24 mouse cellular contexts compared by ENCODE assay signal in the genomic region with DNA sequence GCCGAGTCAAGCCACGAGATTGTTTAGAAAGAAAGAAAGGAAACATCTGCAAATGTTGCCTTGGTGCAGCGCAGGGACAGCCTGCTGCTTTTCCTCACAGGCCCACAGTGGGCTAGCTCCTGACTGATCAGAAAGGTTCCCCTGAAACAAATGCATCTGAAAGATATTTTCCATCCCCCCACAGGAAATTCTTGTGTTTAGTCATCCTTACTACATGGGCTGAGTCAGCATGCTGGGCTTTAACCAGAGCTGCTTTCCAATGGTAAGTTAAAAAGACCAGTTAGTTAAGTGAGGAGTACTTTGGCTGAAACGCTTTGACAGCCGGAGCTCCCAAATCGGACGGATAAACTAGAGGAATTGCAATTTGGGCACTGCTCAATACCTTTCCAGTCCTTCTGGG.
A peak's percentile ranks its signal among the peaks of the same experiment; 100 is the strongest.
DNase-seq lines count a peak whose midpoint lies in the region; TF ChIP-seq lines count a peak whose summit lies in the region.
"Had no signal": no experiment of that assay in that cellular context is flagged by ENCODE, and none has a peak within 500 bp of the region (broad histone marks: within the 10 kb centered on the region; RNA-seq: fewer than 3 reads in every experiment).

No protein-coding gene starts in this region.

- dilution Hi-C loops in CH12.LX (cut with MboI; ENCODE audit: extremely low pct_ligation_motif_present, extremely low pct_unique_long_range_greater_than_20kb, low sequenced_read_pairs) = no loop called here

- no peak overlapping the region for H3K27ac ChIP-seq in CH12.LX (ENCODE audit: insufficient read depth, low read depth)
- H3K27ac ChIP-seq in thymus, adult 2 months (ENCODE audit: control insufficient read depth, insufficient read depth, low read length) = no peak overlapping the region
- H3K27ac ChIP-seq: forebrain, embryonic 15.5 days; heart, embryonic 10.5 days; hindbrain, embryonic 14.5 days; limb, embryonic 15.5 days; liver, embryonic 14.5 days; midbrain, embryonic 13.5 days had no signal

- TF ChIP-seq RAD21 in CH12.LX (IDR thresholded peaks at IDR 0.05; ENCODE audit: low read depth, low read length) = no peak

- no peaks in the 10 kb centered on the region for H3K9me3 ChIP-seq in CH12.LX (replicated peaks; ENCODE audit: low read length)
- H3K9me3 ChIP-seq: forebrain, embryonic 15.5 days; heart, embryonic 10.5 days; limb, embryonic 15.5 days; megakaryocyte, embryonic 14.5 days; midbrain, embryonic 13.5 days had no signal

- in situ Hi-C loops in CH12.LX (cut with MboI; ENCODE audit: low pct_ligation_motif_present, low pct_unique_long_range_greater_than_20kb, low sequenced_read_pairs) = no loop called here

- H3K4me2 ChIP-seq in CH12.LX (ENCODE audit: insufficient read depth, low read depth, poor library complexity, severe bottlenecking) = no peak overlapping the region
- H3K4me2 ChIP-seq in myocyte (ENCODE audit: low read depth) = peak overlapping the region; percentile 80
- H3K4me2 ChIP-seq: forebrain, embryonic 15.5 days; hindbrain, embryonic 14.5 days; limb, embryonic 15.5 days; lung, embryonic 14.5 days; midbrain, embryonic 13.5 days had no signal

- no peak for TF ChIP-seq CTCF in CH12.LX (conservative IDR thresholded peaks at IDR 0.05 in 1 of 2, IDR thresholded peaks at IDR 0.05 in 1 of 2; ENCODE audit: low read depth in 2 of 2, low read length in 2 of 2)
- TF ChIP-seq CTCF in thymus, adult 2 months (IDR thresholded peaks at IDR 0.05; ENCODE audit: borderline replicate concordance, control insufficient read depth, extremely low read depth, insufficient read depth, low read length, poor library complexity) = no peak

- no peak overlapping the region for H3ac ChIP-seq in myocyte (ENCODE audit: control insufficient read depth, insufficient read length)

- H3K27me3 ChIP-seq in CH12.LX (replicated peaks) = no peaks in the 10 kb centered on the region
- H3K27me3 ChIP-seq in myocyte (ENCODE audit: control insufficient read depth, insufficient read depth, insufficient read length) = no peaks in the 10 kb centered on the region
- no peaks in the 10 kb centered on the region for H3K27me3 ChIP-seq in thymus, adult 2 months (ENCODE audit: control insufficient read depth, insufficient read depth, low read length)
- H3K27me3 ChIP-seq: forebrain, embryonic 15.5 days; limb, embryonic 15.5 days; midbrain, embryonic 13.5 days had no signal

- 66% methylated on average over 7 of the region's 7 CpGs for WGBS in thymus, adult 2 months

- peaks cover 2 to 33% of the 10 kb centered on the region in 2 experiments; a peak in 2 of 4 replicates for H3K4me1 ChIP-seq in CH12.LX (ENCODE audit: control insufficient read depth in 1 of 2, insufficient read depth in 2 of 2)
- no peaks in the 10 kb centered on the region for H3K4me1 ChIP-seq in thymus, adult 2 months (replicated peaks; ENCODE audit: control insufficient read depth, insufficient read depth, low read length)
- H3K4me1 ChIP-seq: forebrain, embryonic 15.5 days; midbrain, embryonic 13.5 days had no signal

- intact Hi-C loops in heart, postnatal 14 days (cut with DNase I) = loop anchor here (5.0 kb wide), 2 partner anchors 47 to 97 kb away; no protein-coding TSS in a partner anchor

- no peak for TF ChIP-seq EP300 in CH12.LX (IDR thresholded peaks at IDR 0.05; ENCODE audit: low read length)

- TF ChIP-seq POLR2A in CH12.LX (IDR thresholded peaks at IDR 0.05; ENCODE audit: low read depth, low read length) (no peak), myocyte (IDR thresholded peaks at IDR 0.05; ENCODE audit: insufficient read length, low read depth) (no peak)
- no peak for TF ChIP-seq POLR2A in thymus, adult 2 months (IDR thresholded peaks at IDR 0.05; ENCODE audit: control insufficient read depth, extremely low read depth, insufficient read depth, low read length, poor library complexity)

- H3K36me3 ChIP-seq in CH12.LX (replicated peaks in 1 of 2; ENCODE audit: control insufficient read depth in 1 of 2, insufficient read depth in 1 of 2, low read length in 1 of 2) (no peaks in the 10 kb centered on the region), myocyte (ENCODE audit: control insufficient read depth, insufficient read depth) (no peaks in the 10 kb centered on the region)
- no peaks in the 10 kb centered on the region for H3K36me3 ChIP-seq in thymus, adult 2 months (ENCODE audit: control insufficient read depth, insufficient read depth, low read length)
- H3K36me3 ChIP-seq: forebrain, embryonic 15.5 days; heart, embryonic 10.5 days; limb, embryonic 15.5 days; midbrain, embryonic 13.5 days had no signal

- H3K9ac ChIP-seq in CH12.LX (ENCODE audit: insufficient read depth, low read depth) = no peak overlapping the region
- H3K9ac ChIP-seq: forebrain, embryonic 15.5 days; hindbrain, embryonic 14.5 days; limb, embryonic 15.5 days; liver, embryonic 14.5 days; lung, embryonic 14.5 days; midbrain, embryonic 13.5 days had no signal

- no peak overlapping the region for H3K4me3 ChIP-seq in CH12.LX (replicated peaks in 1 of 3; ENCODE audit: low read depth in 2 of 3, low read length in 2 of 3, poor library complexity in 1 of 3)
- H3K4me3 ChIP-seq in myocyte = no peak overlapping the region
- no peak overlapping the region for H3K4me3 ChIP-seq in thymus, adult 2 months (ENCODE audit: control insufficient read depth, insufficient read depth, low read length)
- H3K4me3 ChIP-seq: forebrain, embryonic 15.5 days; heart, embryonic 10.5 days; limb, embryonic 15.5 days; megakaryocyte, embryonic 14.5 days; midbrain, embryonic 13.5 days had no signal

- peak; percentile 28 for DNase-seq in heart, adult 8-10 months (ENCODE audit: low spot score)
- no peak for DNase-seq in heart, postnatal 14 days
- DNase-seq in 3T3-L1 (ENCODE audit: low read depth, low spot score) (peak; percentile 80), CH12.LX (ENCODE audit: extremely low read depth) (peak; percentile 8)
- no peak for DNase-seq in Muller cell, postnatal 12 days (ENCODE audit: inconsistent ontology term)
- no peak for DNase-seq in thymus, adult 2 months
- DNase-seq: adrenal gland, postnatal 10 days; cerebellum, adult 2 months; cerebellum, postnatal 36 days; embryo, embryonic 11 days; gastrocnemius, postnatal 14 days; kidney, adult 18-20 months; kidney, postnatal 4 days; layer of hippocampus, adult 9-11 months; lung, embryonic 14.5 days; right cerebral cortex, postnatal 14 days had no signal

- no peaks in the 10 kb centered on the region for H3K79me2 ChIP-seq in CH12.LX (replicated peaks; ENCODE audit: control insufficient read depth, extremely low read depth, insufficient read depth, poor library complexity, severe bottlenecking)
- no peaks in the 10 kb centered on the region for H3K79me2 ChIP-seq in myocyte (ENCODE audit: control insufficient read depth, insufficient read depth)

TF ChIP-seq in CH12.LX, 34 proteins besides CTCF, POLR2A, EP300 and RAD21:
- TF ChIP-seq CHD2 (IDR thresholded peaks at IDR 0.05; ENCODE audit: low read length) = no peak
- no peak for TF ChIP-seq BHLHE40 (IDR thresholded peaks at IDR 0.05; ENCODE audit: low read depth, low read length)
- TF ChIP-seq TCF12 (IDR thresholded peaks at IDR 0.05; ENCODE audit: low read depth, low read length) = no peak
- no peak for TF ChIP-seq JUND (conservative IDR thresholded peaks at IDR 0.05; ENCODE audit: low read depth, low read length)
- peak; percentile 73; the same call in 1 of the 2 replicates for TF ChIP-seq MAFK (IDR thresholded peaks at IDR 0.05; ENCODE audit: insufficient replicate concordance, low read length)
- no peak for TF ChIP-seq NRF1 (IDR thresholded peaks at IDR 0.05; ENCODE audit: low read depth, low read length)
- no peak for TF ChIP-seq MEF2A (IDR thresholded peaks at IDR 0.05; ENCODE audit: borderline replicate concordance, low read depth, low read length)
- no peak for TF ChIP-seq JUN (IDR thresholded peaks at IDR 0.05; ENCODE audit: insufficient read depth, low read depth, low read length)

TF ChIP-seq in myocyte, 11 proteins besides CTCF, POLR2A, EP300 and RAD21:
- no peak for TF ChIP-seq REST (IDR thresholded peaks at IDR 0.05; ENCODE audit: insufficient read depth, insufficient read length)
- no peak for TF ChIP-seq MYOD1 (IDR thresholded peaks at IDR 0.05; ENCODE audit: control insufficient read depth in 1 of 3, insufficient read length in 2 of 3, low read depth in 2 of 3)

Comparison
In these comparisons a context has a peak if more than half of its experiments do, and no peak if none do; other contexts are left out.
1. DNase-seq: peak in heart, adult 8-10 months (single experiment), 3T3-L1 (single experiment) and CH12.LX (single experiment); none in heart, postnatal 14 days (0 of 2), Muller cell, postnatal 12 days (single experiment) and thymus, adult 2 months (single experiment).